Mouse (Mus musculus): ENCODE measurements around the gene Vmn1r85. TPM values are rescaled to one million over a fixed set of nuclear protein-coding genes. Genes with fewer than 3 reads are reported as not detected.
A peak's percentile ranks its signal among the peaks of the same experiment; 100 is the strongest.
"Not testable (repeated sequence)": the region's sequence is repeated elsewhere in the genome, so short reads cannot be mapped to it uniquely, and the experiment has no call there.

Vmn1r85 gene
- total RNA-seq (2015; ENCODE audit: low replicate concordance): not detected in 2 replicates
- not detected in 2 replicates for total RNA-seq (2017; ENCODE audit: low replicate concordance)

- ATAC-seq (replicated peaks; ENCODE audit: low FRiP score, poor library complexity, severe bottlenecking): no peak
These were observed at the start of gene Vmn1r85 for GRCm38 (mm10) chr7:13095073-13095472. Gene Vmn1r85, minus strand, starts transcription at chr7:13095173.

- no peak for ATAC-seq (replicated peaks; ENCODE audit: low FRiP score, poor library complexity, severe bottlenecking)
These were observed 45.1 kb upstream of the Vmn1r85 start, which contains the start of gene Vmn1r87 for GRCm38 (mm10) chr7:13140057-13140456. Gene Vmn1r87, minus strand, starts transcription at chr7:13140157.

- no peak for ATAC-seq (replicated peaks; ENCODE audit: low FRiP score, poor library complexity, severe bottlenecking)
These were observed 42.4 kb upstream of the Vmn1r85 start for GRCm38 (mm10) chr7:13137340-13137739.

- no peak for ATAC-seq (replicated peaks; ENCODE audit: low FRiP score, poor library complexity, severe bottlenecking)
These were observed 36.9 kb upstream of the Vmn1r85 start for GRCm38 (mm10) chr7:13131856-13132255.

- ATAC-seq (replicated peaks; ENCODE audit: low FRiP score, poor library complexity, severe bottlenecking): peak; percentile 99
These were observed 28.7 kb upstream of the Vmn1r85 start for GRCm38 (mm10) chr7:13123554-13124153.

- ATAC-seq (replicated peaks; ENCODE audit: low FRiP score, poor library complexity, severe bottlenecking): no peak
These were observed 24.8 kb upstream of the Vmn1r85 start, which contains the start of gene Vmn1r86 for GRCm38 (mm10) chr7:13119817-13120216. Gene Vmn1r86, minus strand, starts transcription at chr7:13119917.

GRCm38 (mm10) chr7:13072293-13072692 is 22.7 kb downstream of the Vmn1r85 start:
- ATAC-seq (replicated peaks; ENCODE audit: low FRiP score, poor library complexity, severe bottlenecking): no peak

- ATAC-seq (replicated peaks; ENCODE audit: low FRiP score, poor library complexity, severe bottlenecking): not testable (repeated sequence)
These were observed 31.6 kb downstream of the Vmn1r85 start for GRCm38 (mm10) chr7:13063399-13063798.

- no peak for ATAC-seq (replicated peaks; ENCODE audit: low FRiP score, poor library complexity, severe bottlenecking)
These were observed 35.4 kb downstream of the Vmn1r85 start for GRCm38 (mm10) chr7:13059536-13059935.

- ATAC-seq (replicated peaks; ENCODE audit: low FRiP score, poor library complexity, severe bottlenecking): no peak
These were observed 37.9 kb downstream of the Vmn1r85 start for GRCm38 (mm10) chr7:13056913-13057700.

- peak; percentile 94 for ATAC-seq (replicated peaks; ENCODE audit: low FRiP score, poor library complexity, severe bottlenecking)
These were observed 40.5 kb downstream of the Vmn1r85 start, which contains the start of gene Mzf1 for GRCm38 (mm10) chr7:13054287-13055010. Gene Mzf1, minus strand, starts transcription at chr7:13054764.

GRCm38 (mm10) chr7:13053961-13054286 is 41.0 kb downstream of the Vmn1r85 start:
- no peak for ATAC-seq (replicated peaks; ENCODE audit: low FRiP score, poor library complexity, severe bottlenecking)

GRCm38 (mm10) chr7:13053501-13053900 is 41.5 kb downstream of the Vmn1r85 start:
- ATAC-seq (replicated peaks; ENCODE audit: low FRiP score, poor library complexity, severe bottlenecking): no peak

- ATAC-seq (replicated peaks; ENCODE audit: low FRiP score, poor library complexity, severe bottlenecking): no peak
These were observed 42.0 kb downstream of the Vmn1r85 start for GRCm38 (mm10) chr7:13053001-13053400.

- ATAC-seq (replicated peaks; ENCODE audit: low FRiP score, poor library complexity, severe bottlenecking): peak; percentile 74
These were observed 48.9 kb downstream of the Vmn1r85 start for GRCm38 (mm10) chr7:13046084-13046483.

GRCm38 (mm10) chr7:13044254-13044625 is 50.7 kb downstream of the Vmn1r85 start:
- no peak for ATAC-seq (replicated peaks; ENCODE audit: low FRiP score, poor library complexity, severe bottlenecking)

GRCm38 (mm10) chr7:13043445-13044253 is 51.3 kb downstream of the Vmn1r85 start:
- no peak for ATAC-seq (replicated peaks; ENCODE audit: low FRiP score, poor library complexity, severe bottlenecking)

- ATAC-seq (replicated peaks; ENCODE audit: low FRiP score, poor library complexity, severe bottlenecking): no peak
These were observed 51.9 kb downstream of the Vmn1r85 start for GRCm38 (mm10) chr7:13043120-13043444.

- no peak for ATAC-seq (replicated peaks; ENCODE audit: low FRiP score, poor library complexity, severe bottlenecking)
These were observed 52.5 kb downstream of the Vmn1r85 start for GRCm38 (mm10) chr7:13042511-13042910.

- ATAC-seq (replicated peaks; ENCODE audit: low FRiP score, poor library complexity, severe bottlenecking): no peak
These were observed 53.7 kb downstream of the Vmn1r85 start for GRCm38 (mm10) chr7:13041256-13041655.
